Mouse (Mus musculus) heart, embryonic 16.5 days (tissue): Measurements from ENCODE around the gene Fbxl17. TPM values are rescaled to one million over a fixed set of nuclear protein-coding genes. Genes with fewer than 3 reads are reported as not detected.

Experiments
- ATAC-seq: fragments of 200-750 bp; cut with Nextera tagmentation; replicated peaks from 2 replicates; pipeline ENCODE4 v1.8.0; 2017; ENCODE audit warnings: moderate number of reproducible peaks; ENCODE audit not compliant: insufficient read depth, low FRiP score; ENCODE audit errors: extremely low read depth
- H3K27ac ChIP-seq: fragments of 300-500 bp; sonication (generic); 2 replicates; pipeline ENCODE4 v1.5.1; 2014; ENCODE audit warnings: mild to moderate bottlenecking, low read length, control low read depth, moderate library complexity
- H3K27me3 ChIP-seq: fragments of 300-500 bp; sonication (generic); 2 replicates; pipeline ENCODE4 v1.6.1; 2014; ENCODE audit warnings: low read length, mixed read lengths; ENCODE audit not compliant: control insufficient read depth, insufficient read depth
- H3K36me3 ChIP-seq: fragments of 300-500 bp; sonication (generic); 2 replicates; pipeline ENCODE4 v1.6.1; 2014; ENCODE audit not compliant: control insufficient read depth, insufficient read depth
- H3K4me1 ChIP-seq: fragments of 300-500 bp; sonication (generic); 2 replicates; pipeline ENCODE4 v1.6.1; 2014; ENCODE audit warnings: low read length, mixed read lengths; ENCODE audit not compliant: control insufficient read depth, insufficient read depth
- H3K4me2 ChIP-seq: fragments of 300-500 bp; sonication (generic); 2 replicates; pipeline ENCODE4 v1.6.1; 2014; ENCODE audit warnings: low read depth, mild to moderate bottlenecking, control low read depth, low read length
- H3K4me3 ChIP-seq: fragments of 300-500 bp; sonication (generic); 2 replicates; pipeline ENCODE4 v1.5.1; 2014; ENCODE audit warnings: mild to moderate bottlenecking, control low read depth, low read length
- H3K9ac ChIP-seq: fragments of 300-500 bp; sonication (generic); 2 replicates; pipeline ENCODE4 v1.6.1; 2014; ENCODE audit warnings: low read length, control low read depth
- H3K9me3 ChIP-seq: fragments of 300-500 bp; sonication (generic); replicated peaks from 2 replicates; pipeline ENCODE4 v1.6.1; 2016; ENCODE audit warnings: low read length; ENCODE audit not compliant: control insufficient read depth
- WGBS: fragments of 180-500 bp; shearing (Covaris S2); extraction: QIAGEN DNeasy Blood & Tissue Kit; methylation state at CpG from one replicate; pipeline ENCODE4 v1.1.7; 2014; 5-methylcytosine and 5-hydroxymethylcytosine counted together
- polyA plus RNA-seq: library from polyadenylated mRNA; unstranded; fragments of >200 nt; fragmentation: Nextera tagmentation; extraction: Ambion mirVana; gene quantifications from 2 replicates; pipeline ENCODE4 v1.2.1, GENCODE M21; 2015

Gene Fbxl17
- polyA plus RNA-seq, 1 experiment from 2014 or later: 14.3 TPM

GRCm38 (mm10) chr17:63167248-63167647, 332.6 kb downstream of the Fbxl17 start:
- WGBS: 73% methylated on average over 3 of the region's 3 CpGs
- Histone ChIP-seq H3K9me3 (no peaks in the 10 kb centered on the region), H3K9ac (no peak overlapping the region), H3K4me3 (no peak overlapping the region), H3K4me1 (peaks cover 5% of the 10 kb centered on the region; the same call in 1 of the 2 replicates), H3K36me3 (no peaks in the 10 kb centered on the region), H3K27ac (no peak overlapping the region), H3K27me3 (no peaks in the 10 kb centered on the region), H3K4me2 (no peak overlapping the region)
- no peak for ATAC-seq

DNA sequence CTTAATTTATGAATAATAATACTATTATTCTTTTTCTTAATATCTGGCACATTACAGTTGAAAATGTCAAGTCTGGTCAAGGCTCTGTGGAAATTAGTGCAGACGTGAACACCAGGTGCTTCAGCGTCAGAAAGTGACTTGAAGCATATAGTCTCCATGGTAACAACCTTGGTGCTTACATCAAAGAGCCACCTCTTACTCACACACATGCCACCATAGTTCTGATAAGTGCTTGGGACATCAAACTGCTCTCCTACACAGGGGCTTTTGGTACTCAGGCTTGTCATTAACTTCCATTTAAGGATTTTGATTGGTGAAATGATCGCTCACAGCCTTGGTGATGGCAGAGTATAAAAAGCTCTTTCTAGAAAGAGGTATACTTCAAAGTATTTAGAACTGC, 333.1 kb downstream of the Fbxl17 start:
- Histone ChIP-seq H3K27ac (no peak overlapping the region), H3K4me3 (no peak overlapping the region), H3K36me3 (no peaks in the 10 kb centered on the region), H3K4me1 (peaks cover 5% of the 10 kb centered on the region; the same call in 1 of the 2 replicates), H3K4me2 (no peak overlapping the region), H3K27me3 (no peaks in the 10 kb centered on the region), H3K9me3 (no peaks in the 10 kb centered on the region), H3K9ac (no peak overlapping the region)
- ATAC-seq: peak; percentile 41; the same call in 1 of the 2 replicates
- WGBS: 47% methylated on average over 3 of the region's 3 CpGs

GRCm38 (mm10) chr17:63165847-63166246, 334.0 kb downstream of the Fbxl17 start:
- no peak for ATAC-seq
- no peak overlapping the region for H3K9ac ChIP-seq
- H3K4me1 ChIP-seq: peaks cover 5% of the 10 kb centered on the region; the same call in 1 of the 2 replicates
- H3K9me3 ChIP-seq: no peaks in the 10 kb centered on the region
- no peaks in the 10 kb centered on the region for H3K36me3 ChIP-seq
- no peak overlapping the region for H3K27ac ChIP-seq
- H3K27me3 ChIP-seq: no peaks in the 10 kb centered on the region
- no peak overlapping the region for H3K4me3 ChIP-seq
- no peak overlapping the region for H3K4me2 ChIP-seq
- WGBS: 93% methylated on average over 13 of the region's 13 CpGs

DNA sequence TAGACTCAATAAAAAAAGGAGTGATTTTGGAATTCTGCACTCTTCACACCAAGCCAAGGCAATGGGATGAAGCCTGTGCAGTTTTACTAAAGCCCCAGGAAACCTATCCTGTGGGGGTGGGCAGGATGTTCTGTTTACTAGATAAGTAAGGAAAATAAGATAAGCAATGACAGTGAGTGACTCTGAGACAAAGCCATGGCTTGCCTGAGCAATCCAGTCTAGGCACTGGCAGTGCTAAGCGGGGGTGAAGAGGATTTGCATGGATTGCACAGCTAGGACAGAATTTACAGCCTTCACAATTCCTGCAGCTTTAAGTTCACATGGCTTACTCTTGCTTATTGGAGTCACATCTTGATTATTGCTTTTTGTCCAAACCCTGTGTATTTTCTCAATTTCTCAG, 335.5 kb downstream of the Fbxl17 start:
- Histone ChIP-seq H3K4me2 (no peak overlapping the region), H3K27ac (no peak overlapping the region)
- no peak for ATAC-seq

GRCm38 (mm10) chr17:63161953-63162352, 337.9 kb downstream of the Fbxl17 start:
- 77% methylated on average over 5 of the region's 5 CpGs for WGBS
- Histone ChIP-seq H3K9me3 (no peaks in the 10 kb centered on the region), H3K4me1 (peaks cover 15% of the 10 kb centered on the region), H3K9ac (no peak overlapping the region), H3K36me3 (no peaks in the 10 kb centered on the region), H3K4me2 (no peak overlapping the region), H3K27ac (no peak overlapping the region), H3K27me3 (no peaks in the 10 kb centered on the region), H3K4me3 (no peak overlapping the region)
- no peak for ATAC-seq

More for the DNA sequence above, 335.5 kb downstream of the Fbxl17 start:
- Histone ChIP-seq H3K9me3 (no peaks in the 10 kb centered on the region), H3K27me3 (no peaks in the 10 kb centered on the region), H3K9ac (no peak overlapping the region), H3K4me1 (peaks cover 7% of the 10 kb centered on the region), H3K36me3 (no peaks in the 10 kb centered on the region), H3K4me3 (no peak overlapping the region)
- WGBS: 69% methylated on average over 1 of the region's 1 CpGs

DNA sequence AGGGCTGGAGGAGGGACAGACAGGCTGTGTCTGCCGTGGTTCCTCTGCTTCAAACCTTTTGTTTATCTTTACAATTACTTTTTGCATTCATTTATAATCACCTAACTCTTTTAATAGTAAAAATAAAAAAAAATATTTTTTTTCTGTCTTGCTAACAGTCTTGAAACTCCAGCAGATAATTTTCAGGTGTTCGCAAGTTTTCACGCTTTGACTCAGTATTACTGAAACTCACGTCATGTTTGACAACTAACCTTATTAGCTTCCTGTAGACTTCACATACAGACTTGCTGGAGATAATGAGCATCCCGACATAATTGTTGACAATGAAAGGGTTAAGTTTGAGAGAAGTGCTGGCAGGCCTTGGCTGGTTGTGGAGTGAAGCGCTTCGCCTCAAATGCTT, 340.6 kb downstream of the Fbxl17 start:
- H3K27me3 ChIP-seq: no peaks in the 10 kb centered on the region
- no peak for ATAC-seq

GRCm38 (mm10) chr17:63158436-63158835, 341.4 kb downstream of the Fbxl17 start:
- H3K9ac ChIP-seq: no peak overlapping the region
- H3K4me1 ChIP-seq: peaks cover 11% of the 10 kb centered on the region
- H3K27me3 ChIP-seq: no peaks in the 10 kb centered on the region
- no peaks in the 10 kb centered on the region for H3K9me3 ChIP-seq
- no peaks in the 10 kb centered on the region for H3K36me3 ChIP-seq
- no peak overlapping the region for H3K4me3 ChIP-seq
- WGBS: 49% methylated on average over 3 of the region's 3 CpGs
- no peak overlapping the region for H3K4me2 ChIP-seq
- H3K27ac ChIP-seq: no peak overlapping the region
- ATAC-seq: no peak

More for the DNA sequence above, 340.6 kb downstream of the Fbxl17 start:
- 54% methylated on average over 7 of the region's 7 CpGs for WGBS
- Histone ChIP-seq H3K36me3 (no peaks in the 10 kb centered on the region), H3K9ac (no peak overlapping the region), H3K4me2 (no peak overlapping the region), H3K9me3 (no peaks in the 10 kb centered on the region), H3K27ac (no peak overlapping the region), H3K4me1 (peaks cover 11% of the 10 kb centered on the region), H3K4me3 (no peak overlapping the region)

GRCm38 (mm10) chr17:63157906-63158305, 341.9 kb downstream of the Fbxl17 start:
- Histone ChIP-seq H3K9ac (no peak overlapping the region), H3K4me1 (peaks cover 11% of the 10 kb centered on the region), H3K36me3 (no peaks in the 10 kb centered on the region), H3K4me2 (no peak overlapping the region), H3K9me3 (no peaks in the 10 kb centered on the region), H3K4me3 (no peak overlapping the region), H3K27ac (no peak overlapping the region), H3K27me3 (no peaks in the 10 kb centered on the region)
- 65% methylated on average over 6 of the region's 6 CpGs for WGBS
- ATAC-seq: no peak

DNA sequence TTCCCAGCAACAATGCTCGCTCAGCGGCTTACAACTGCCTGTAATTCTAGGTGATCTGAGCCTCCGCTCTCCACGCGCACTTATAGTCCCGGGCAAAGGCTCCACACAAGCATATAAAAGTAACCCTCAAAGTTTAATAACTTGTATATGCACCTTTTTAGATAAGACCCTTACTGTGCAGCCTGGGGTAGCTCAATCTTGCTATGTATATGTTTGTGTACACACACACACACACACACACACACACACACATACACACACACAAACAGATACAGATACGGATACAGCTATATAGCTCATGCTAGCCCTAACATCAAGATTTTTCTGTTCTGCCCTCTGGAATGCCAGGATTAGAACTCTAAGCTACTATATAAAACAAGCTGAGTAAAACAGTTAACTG, 342.8 kb downstream of the Fbxl17 start:
- no peak for ATAC-seq
- H3K4me3 ChIP-seq: no peak overlapping the region
- H3K9me3 ChIP-seq: no peaks in the 10 kb centered on the region
- H3K4me1 ChIP-seq: peaks cover 11% of the 10 kb centered on the region
- H3K27me3 ChIP-seq: no peaks in the 10 kb centered on the region
- no peak overlapping the region for H3K9ac ChIP-seq
- H3K36me3 ChIP-seq: no peaks in the 10 kb centered on the region
- no peak overlapping the region for H3K27ac ChIP-seq
- 93% methylated on average over 7 of the region's 7 CpGs for WGBS
- H3K4me2 ChIP-seq: no peak overlapping the region
